Mouse (Mus musculus) lung, postnatal 0 days (tissue): ENCODE data around the gene Rbfox1. TPM values are rescaled to one million over a fixed set of nuclear protein-coding genes. Genes with fewer than 3 reads are reported as not detected.

Source experiments
- ATAC-seq: fragments of 200-750 bp; cut with Nextera tagmentation; 2 replicates; pipeline ENCODE4 v1.8.0; 2017; ENCODE audit warnings: moderate library complexity
- DNase-seq: peaks from one replicate; pipeline ENCODE4 v3.0.0-alpha.2; 2016; ENCODE audit warnings: low spot score
- H3K27ac ChIP-seq: fragments of 300-500 bp; sonication (generic); 2 replicates; pipeline ENCODE4 v1.5.1; 2014; ENCODE audit warnings: antibody characterized with exemption, mild to moderate bottlenecking, low read length, mixed read lengths
- H3K27me3 ChIP-seq: fragments of 300-500 bp; sonication (generic); replicated peaks from 2 replicates; pipeline ENCODE4 v1.6.1; 2014; ENCODE audit warnings: low read length, mixed read lengths; ENCODE audit not compliant: insufficient read depth
- H3K36me3 ChIP-seq: fragments of 300-500 bp; sonication (generic); 2 replicates; pipeline ENCODE4 v1.6.1; 2014; ENCODE audit warnings: low read length, mixed read lengths; ENCODE audit not compliant: insufficient read depth
- H3K4me1 ChIP-seq: fragments of 300-500 bp; sonication (generic); 2 replicates; pipeline ENCODE4 v1.6.1; 2014; ENCODE audit warnings: antibody characterized with exemption, low read depth, low read length, mixed read lengths; ENCODE audit not compliant: insufficient read depth
- H3K4me2 ChIP-seq: fragments of 300-500 bp; sonication (generic); replicated peaks from 2 replicates; pipeline ENCODE4 v1.6.1; 2014; ENCODE audit warnings: low read depth, mild to moderate bottlenecking, low read length, moderate library complexity, mixed read lengths
- H3K4me3 ChIP-seq: fragments of 300-500 bp; sonication (generic); 2 replicates; pipeline ENCODE4 v1.5.1; 2014; ENCODE audit warnings: low read depth, low read length
- H3K9ac ChIP-seq: fragments of 300-500 bp; sonication (generic); replicated peaks from 2 replicates; pipeline ENCODE4 v1.6.1; 2014; ENCODE audit warnings: low read depth, mild to moderate bottlenecking
- H3K9me3 ChIP-seq: fragments of 300-500 bp; sonication (generic); 2 replicates; pipeline ENCODE4 v1.6.1; 2016; ENCODE audit warnings: low read length, mixed read lengths
- CTCF ChIP-seq: IDR thresholded peaks from 2 replicates; pipeline ENCODE4 v1.5.1; 2016; ENCODE audit warnings: antibody characterized with exemption, mild to moderate bottlenecking
- EP300 ChIP-seq: IDR thresholded peaks from 2 replicates; pipeline ENCODE4 v1.6.1; 2016; ENCODE audit warnings: antibody characterized with exemption, mild to moderate bottlenecking, control low read depth
- WGBS: fragments of 180-500 bp; shearing (Covaris S2); extraction: QIAGEN DNeasy Blood & Tissue Kit; methylation state at CpG from one replicate; pipeline ENCODE4 v1.1.7; 2014; 5-methylcytosine and 5-hydroxymethylcytosine counted together
- polyA plus RNA-seq: library from polyadenylated mRNA; unstranded; fragments of >200 nt; fragmentation: Nextera tagmentation; extraction: Ambion mirVana; gene quantifications from 2 replicates; pipeline ENCODE4 v1.2.1, GENCODE M21; 2015

Gene Rbfox1
- polyA plus RNA-seq, 1 experiment from 2014 or later: 0.25 TPM

GRCm38 (mm10) chr16:6997109-6997508 is 1112.0 kb downstream of the Rbfox1 start:
- no peaks in the 10 kb centered on the region for H3K4me1 ChIP-seq
- no peaks in the 10 kb centered on the region for H3K36me3 ChIP-seq
- ATAC-seq: no peak
- H3K9ac ChIP-seq: no peak overlapping the region
- WGBS: 32% methylated on average over 4 of the region's 4 CpGs
- TF ChIP-seq CTCF: no peak
- no peak for TF ChIP-seq EP300
- no peaks in the 10 kb centered on the region for H3K9me3 ChIP-seq
- H3K4me3 ChIP-seq: no peak overlapping the region
- no peak overlapping the region for H3K27ac ChIP-seq
- no peak overlapping the region for H3K4me2 ChIP-seq
- DNase-seq: no peak
- H3K27me3 ChIP-seq: no peaks in the 10 kb centered on the region

DNA sequence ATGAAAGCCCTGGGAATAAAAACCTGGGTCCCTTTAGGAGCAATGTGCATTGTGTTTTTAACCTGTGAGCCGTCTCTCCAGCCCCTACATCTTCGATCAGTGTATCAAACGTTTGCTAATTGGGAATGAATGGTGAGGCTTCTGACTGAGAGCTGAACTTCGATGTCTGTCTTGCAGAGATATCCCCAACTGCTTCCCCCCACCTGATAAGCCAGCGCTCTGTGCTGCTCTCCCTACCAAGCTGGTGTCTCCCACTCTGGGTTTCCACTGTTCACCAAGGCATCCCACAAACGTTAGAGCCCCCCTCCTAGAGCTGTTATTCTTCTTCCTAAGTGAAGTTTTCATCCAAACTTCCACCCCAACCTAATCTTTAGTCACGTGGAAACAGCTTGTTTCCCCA is 1112.7 kb downstream of the Rbfox1 start:
- Histone ChIP-seq H3K9ac (no peak overlapping the region), H3K27ac (no peak overlapping the region), H3K36me3 (no peaks in the 10 kb centered on the region), H3K4me1 (no peaks in the 10 kb centered on the region), H3K4me3 (no peak overlapping the region), H3K27me3 (no peaks in the 10 kb centered on the region), H3K9me3 (no peaks in the 10 kb centered on the region), H3K4me2 (no peak overlapping the region)
- DNase-seq: no peak
- WGBS: 59% methylated on average over 7 of the region's 7 CpGs
- no peak for ATAC-seq
- TF ChIP-seq EP300 (no peak), CTCF (no peak)

DNA sequence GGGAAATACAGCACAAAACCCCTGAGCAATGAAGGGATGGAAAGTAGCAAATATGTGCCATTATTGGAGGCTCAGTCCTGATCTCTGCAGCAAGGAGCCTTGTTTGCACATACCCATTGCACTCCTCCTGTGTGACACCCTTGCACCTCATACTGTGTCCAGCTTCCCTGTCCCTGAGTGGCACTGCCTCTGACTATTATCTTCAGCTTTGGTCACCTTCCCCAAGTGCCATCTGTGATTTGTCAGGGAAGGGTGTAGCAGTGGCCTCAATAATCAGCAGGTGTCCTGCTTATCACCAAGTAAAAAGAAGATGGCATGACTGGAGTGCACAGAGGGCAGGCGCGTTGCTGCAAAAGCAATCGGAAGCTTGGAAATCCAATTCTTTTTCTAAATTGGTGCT is 1119.4 kb downstream of the Rbfox1 start:
- TF ChIP-seq CTCF (no peak), EP300 (no peak)
- ATAC-seq (no peak), DNase-seq (no peak)
- Histone ChIP-seq H3K4me1 (no peaks in the 10 kb centered on the region), H3K4me2 (no peak overlapping the region), H3K4me3 (no peak overlapping the region), H3K27me3 (no peaks in the 10 kb centered on the region), H3K27ac (no peak overlapping the region), H3K9me3 (no peaks in the 10 kb centered on the region), H3K36me3 (no peaks in the 10 kb centered on the region), H3K9ac (no peak overlapping the region)
- 95% methylated on average over 3 of the region's 3 CpGs for WGBS

DNA sequence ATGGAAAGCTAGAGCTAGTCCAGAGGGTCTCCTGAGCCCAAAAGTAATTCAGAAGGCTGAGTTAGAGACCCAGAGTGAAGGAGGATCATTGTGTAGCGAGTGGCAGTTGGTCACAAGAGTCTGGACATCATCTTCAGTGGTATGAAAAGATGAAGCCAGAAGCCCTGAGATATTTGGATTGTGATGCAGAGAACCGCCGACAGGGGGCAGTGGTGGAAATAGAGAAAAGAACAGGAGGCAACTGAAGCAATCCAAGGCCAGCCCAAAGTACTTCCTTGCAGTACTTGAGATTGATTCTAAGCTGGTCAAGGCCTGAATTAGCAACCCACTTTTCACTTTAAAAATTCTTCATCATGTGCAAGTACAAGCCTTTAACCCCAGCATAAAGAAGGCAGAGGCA is 1120.3 kb downstream of the Rbfox1 start:
- no peak overlapping the region for H3K4me2 ChIP-seq
- H3K9ac ChIP-seq: no peak overlapping the region
- H3K9me3 ChIP-seq: no peaks in the 10 kb centered on the region
- H3K4me3 ChIP-seq: no peak overlapping the region
- ATAC-seq: no peak
- no peaks in the 10 kb centered on the region for H3K36me3 ChIP-seq
- peak; percentile 12 for DNase-seq
- WGBS: 13% methylated on average over 3 of the region's 3 CpGs
- TF ChIP-seq EP300: no peak
- TF ChIP-seq CTCF: peak; percentile 52
- H3K4me1 ChIP-seq: no peaks in the 10 kb centered on the region
- no peaks in the 10 kb centered on the region for H3K27me3 ChIP-seq
- no peak overlapping the region for H3K27ac ChIP-seq

DNA sequence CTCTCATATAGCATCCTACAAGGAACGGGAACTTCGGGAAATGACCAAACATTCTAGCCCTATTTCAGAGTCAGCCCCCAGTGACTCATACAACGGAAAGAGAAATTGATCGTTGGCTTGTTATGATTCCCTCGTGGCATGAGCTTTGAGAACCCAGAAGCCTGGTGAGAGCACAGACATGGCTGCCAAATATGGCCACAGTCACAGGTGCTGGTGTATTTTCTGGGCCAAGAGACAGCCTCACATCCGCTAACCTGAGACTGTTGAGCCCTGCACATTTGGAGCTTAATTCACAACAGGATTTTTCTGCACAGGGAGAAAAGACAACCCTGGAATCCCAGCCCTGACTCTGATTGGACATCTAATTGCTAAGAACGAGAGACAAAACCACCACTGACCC is 1132.2 kb downstream of the Rbfox1 start:
- WGBS: 81% methylated on average over 7 of the region's 7 CpGs
- no peak overlapping the region for H3K4me2 ChIP-seq
- TF ChIP-seq EP300: no peak
- no peak for TF ChIP-seq CTCF
- no peaks in the 10 kb centered on the region for H3K36me3 ChIP-seq
- H3K4me1 ChIP-seq: no peaks in the 10 kb centered on the region
- H3K4me3 ChIP-seq: no peak overlapping the region
- no peak overlapping the region for H3K9ac ChIP-seq
- no peak overlapping the region for H3K27ac ChIP-seq
- H3K9me3 ChIP-seq: no peaks in the 10 kb centered on the region
- ATAC-seq (no peak), DNase-seq (no peak)
- H3K27me3 ChIP-seq: no peaks in the 10 kb centered on the region

DNA sequence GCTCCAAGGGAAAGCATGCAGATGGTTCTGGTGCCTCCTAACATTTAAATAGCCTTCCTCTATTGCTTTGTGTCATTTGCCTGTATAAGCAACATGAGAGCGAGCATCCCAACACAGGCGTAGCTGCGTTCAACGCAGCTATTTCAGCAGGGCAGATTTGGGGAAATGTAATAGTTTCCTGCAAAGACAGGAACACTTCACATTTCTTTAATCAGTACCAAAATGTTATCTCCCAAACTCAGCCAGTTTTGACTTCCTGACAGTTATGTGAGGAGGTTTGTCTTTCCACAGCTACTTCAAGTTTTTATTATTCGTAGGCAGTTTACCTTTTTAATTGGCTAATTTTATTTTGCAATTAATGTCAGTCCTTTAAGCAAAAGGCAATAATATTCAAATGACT is 1149.1 kb downstream of the Rbfox1 start:
- no peak for DNase-seq
- no peak for ATAC-seq
- H3K9ac ChIP-seq: no peak overlapping the region
- H3K4me1 ChIP-seq: no peaks in the 10 kb centered on the region
- no peak overlapping the region for H3K27ac ChIP-seq
- no peaks in the 10 kb centered on the region for H3K36me3 ChIP-seq
- H3K27me3 ChIP-seq: peaks cover 5% of the 10 kb centered on the region
- no peak overlapping the region for H3K4me3 ChIP-seq
- no peak overlapping the region for H3K4me2 ChIP-seq
- WGBS: 56% methylated on average over 5 of the region's 5 CpGs
- no peaks in the 10 kb centered on the region for H3K9me3 ChIP-seq
- TF ChIP-seq CTCF (no peak), EP300 (no peak)

DNA sequence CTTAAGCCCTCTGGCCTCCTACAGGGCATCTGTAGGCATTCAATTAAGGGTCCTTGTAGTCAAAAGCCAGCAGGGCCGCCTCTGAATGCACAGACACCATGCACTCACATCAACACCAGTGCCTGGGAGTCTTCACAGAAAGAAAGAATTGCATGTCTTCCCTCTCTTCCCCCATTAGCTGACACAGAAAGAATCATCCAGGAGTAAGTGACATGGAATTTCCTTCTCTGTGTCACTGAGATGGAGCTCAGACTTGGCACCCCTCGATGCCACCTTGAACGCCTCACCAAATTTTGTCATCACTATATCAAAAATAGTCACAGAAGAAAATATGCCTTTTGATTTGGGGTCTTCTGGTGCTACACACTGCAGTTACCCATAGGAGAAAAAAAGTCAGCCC is 1151.4 kb downstream of the Rbfox1 start:
- H3K27ac ChIP-seq: no peak overlapping the region
- H3K4me1 ChIP-seq: no peaks in the 10 kb centered on the region
- 75% methylated on average over 3 of the region's 3 CpGs for WGBS
- H3K27me3 ChIP-seq: peaks cover 13% of the 10 kb centered on the region
- ATAC-seq: no peak
- no peaks in the 10 kb centered on the region for H3K36me3 ChIP-seq
- H3K9me3 ChIP-seq: no peaks in the 10 kb centered on the region
- no peak for TF ChIP-seq EP300
- no peak for TF ChIP-seq CTCF
- no peak overlapping the region for H3K4me2 ChIP-seq
- no peak overlapping the region for H3K4me3 ChIP-seq
- DNase-seq: no peak
- no peak overlapping the region for H3K9ac ChIP-seq
